ENCODE assay signal across 14 mouse cellular contexts in the genomic region with DNA sequence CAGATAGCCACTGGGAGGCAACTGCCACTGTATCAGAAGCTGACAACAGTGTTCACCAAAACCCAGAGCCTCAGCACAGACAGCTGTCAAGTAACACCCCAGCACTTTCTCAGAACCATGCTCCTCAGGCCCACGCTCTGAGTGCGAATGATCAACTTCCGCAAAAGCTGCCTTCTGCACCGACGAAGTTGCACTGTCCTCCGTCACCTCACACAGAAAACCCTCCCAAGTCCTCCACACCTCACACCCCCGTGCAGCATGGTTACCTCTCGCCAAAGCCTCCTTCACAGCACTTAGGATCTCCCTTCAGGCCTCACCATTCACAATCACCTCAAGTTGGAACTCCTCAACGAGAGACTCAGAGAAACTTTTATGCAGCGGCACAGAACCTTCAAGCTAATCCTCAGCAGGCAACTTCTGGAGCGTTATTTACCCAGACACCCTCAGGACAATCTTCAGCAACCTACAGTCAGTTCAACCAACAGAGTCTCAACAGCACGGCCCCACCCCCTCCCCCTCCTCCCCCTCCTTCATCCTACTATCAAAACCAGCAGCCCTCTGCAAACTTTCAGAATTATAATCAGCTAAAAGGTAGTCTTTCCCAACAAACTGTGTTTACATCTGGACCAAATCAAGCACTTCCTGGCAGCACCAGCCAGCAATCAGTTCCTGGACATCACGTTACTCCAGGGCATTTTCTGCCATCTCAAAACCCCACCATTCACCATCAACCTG.
DNase-seq lines count a peak whose midpoint lies in the region; ATAC-seq and TF ChIP-seq lines count a peak whose summit lies in the region.
"Had no signal": no experiment of that assay in that cellular context is flagged by ENCODE, and none has a peak within 500 bp of the region (broad histone marks: within the 10 kb centered on the region; RNA-seq: fewer than 3 reads in every experiment).

No protein-coding gene starts in this region.

- no peak for TF ChIP-seq CTCF in heart, postnatal 0 days (IDR thresholded peaks at IDR 0.05; ENCODE audit: low read depth)

- intact Hi-C loops in heart, postnatal 25 days (cut with DNase I) = no loop called here

- peaks cover 77% of the 10 kb centered on the region for H3K36me3 ChIP-seq in heart, postnatal 0 days (replicated peaks; ENCODE audit: control insufficient read depth, insufficient read depth, low read length)
- H3K36me3 ChIP-seq in midbrain, embryonic 14.5 days (ENCODE audit: control insufficient read depth, insufficient read depth, low read length) = peaks cover 78% of the 10 kb centered on the region
- peaks cover 93% of the 10 kb centered on the region for H3K36me3 ChIP-seq in midbrain, embryonic 10.5 days
- H3K36me3 ChIP-seq in embryonic facial prominence, embryonic 12.5 days = peaks cover 66% of the 10 kb centered on the region
- H3K36me3 ChIP-seq in limb, embryonic 13.5 days = peaks cover 74% of the 10 kb centered on the region

- 67% methylated on average over 13 of the region's 13 CpGs for WGBS in heart, postnatal 0 days
- 84% methylated on average over 13 of the region's 13 CpGs for WGBS in midbrain, embryonic 14.5 days
- WGBS in midbrain, embryonic 10.5 days = 81% methylated on average over 13 of the region's 13 CpGs
- 57% methylated on average over 13 of the region's 13 CpGs for WGBS in embryonic facial prominence, embryonic 12.5 days
- 52% methylated on average over 13 of the region's 13 CpGs for WGBS in limb, embryonic 13.5 days

- no peaks in the 10 kb centered on the region for H3K4me1 ChIP-seq in heart, postnatal 0 days (ENCODE audit: control insufficient read depth, insufficient read depth)
- H3K4me1 ChIP-seq in midbrain, embryonic 14.5 days (ENCODE audit: control insufficient read depth, insufficient read depth, low read length) = no peaks in the 10 kb centered on the region
- no peaks in the 10 kb centered on the region; the same call in 1 of the 2 replicates for H3K4me1 ChIP-seq in midbrain, embryonic 10.5 days
- H3K4me1 ChIP-seq in embryonic facial prominence, embryonic 12.5 days = peaks cover 5% of the 10 kb centered on the region; the same call in 1 of the 2 replicates
- H3K4me1 ChIP-seq in limb, embryonic 13.5 days = peaks cover 8% of the 10 kb centered on the region

- DNase-seq in heart, postnatal 0 days (ENCODE audit: low spot score) = no peak
- DNase-seq in heart, postnatal 25 days (ENCODE audit: low spot score) = no peak
- no peak for DNase-seq in midbrain, embryonic 14.5 days
- DNase-seq in midbrain, embryonic 10.5 days (ENCODE audit: low spot score) = no peak
- no peak for DNase-seq in kidney, adult 9 months
- no peak for DNase-seq in urinary bladder, postnatal 10 days (ENCODE audit: low spot score)
- DNase-seq: adrenal gland, postnatal 14 days; cerebellum, adult 11 months; forebrain, postnatal 0 days; kidney, adult 8-10 months; thymus, postnatal 14 days had no signal

- peak overlapping the region; percentile 34 for H3K27ac ChIP-seq in heart, postnatal 0 days (ENCODE audit: low read depth)
- H3K27ac ChIP-seq in midbrain, embryonic 14.5 days (replicated peaks; ENCODE audit: low read depth, low read length) = 0 out of 2 replicates have a peak overlapping the region, but pooled peaks have one; percentile 13
- no peak overlapping the region for H3K27ac ChIP-seq in midbrain, embryonic 10.5 days (replicated peaks)
- H3K27ac ChIP-seq in embryonic facial prominence, embryonic 12.5 days = 0 out of 2 replicates have a peak overlapping the region, but pooled peaks have one; percentile 63
- peak overlapping the region; percentile 22; the same call in 1 of the 2 replicates for H3K27ac ChIP-seq in limb, embryonic 13.5 days
- H3K27ac ChIP-seq: embryonic facial prominence, embryonic 15.5 days had no signal

- 0 out of 2 replicates have a peak, but pooled peaks have one; percentile 27 for ATAC-seq in heart, postnatal 0 days (ENCODE audit: insufficient read depth, low read depth)
- ATAC-seq in midbrain, embryonic 14.5 days (ENCODE audit: low FRiP score, low TSS enrichment) = no peak
- peak; percentile 69 for ATAC-seq in embryonic facial prominence, embryonic 12.5 days (ENCODE audit: insufficient number of reproducible peaks, insufficient read depth, low FRiP score, low TSS enrichment)
- peak; percentile 61; the same call in 1 of the 2 replicates for ATAC-seq in limb, embryonic 13.5 days (ENCODE audit: low FRiP score, low read depth)

- no peaks in the 10 kb centered on the region for H3K27me3 ChIP-seq in heart, postnatal 0 days (ENCODE audit: control insufficient read depth, insufficient read depth, low read length)
- no peaks in the 10 kb centered on the region for H3K27me3 ChIP-seq in midbrain, embryonic 14.5 days (ENCODE audit: control insufficient read depth, insufficient read depth, low read length)
- no peaks in the 10 kb centered on the region for H3K27me3 ChIP-seq in midbrain, embryonic 10.5 days (ENCODE audit: low read depth, poor library complexity, severe bottlenecking)
- H3K27me3 ChIP-seq in embryonic facial prominence, embryonic 12.5 days = no peaks in the 10 kb centered on the region
- H3K27me3 ChIP-seq in limb, embryonic 13.5 days = no peaks in the 10 kb centered on the region
- H3K27me3 ChIP-seq: embryonic facial prominence, embryonic 15.5 days had no signal

- no peak overlapping the region for H3K4me3 ChIP-seq in heart, postnatal 0 days (ENCODE audit: low read depth, low read length)
- no peak overlapping the region for H3K4me3 ChIP-seq in midbrain, embryonic 14.5 days (replicated peaks; ENCODE audit: low read depth, low read length)
- H3K4me3 ChIP-seq in midbrain, embryonic 10.5 days = no peak overlapping the region
- H3K4me3 ChIP-seq in embryonic facial prominence, embryonic 12.5 days = no peak overlapping the region
- H3K4me3 ChIP-seq in limb, embryonic 13.5 days = no peak overlapping the region
- H3K4me3 ChIP-seq: embryonic facial prominence, embryonic 15.5 days had no signal

- no peak overlapping the region for H3K9ac ChIP-seq in heart, postnatal 0 days (replicated peaks; ENCODE audit: low read depth, low read length)
- H3K9ac ChIP-seq in midbrain, embryonic 14.5 days (replicated peaks; ENCODE audit: low read length) = no peak overlapping the region
- no peak overlapping the region for H3K9ac ChIP-seq in embryonic facial prominence, embryonic 12.5 days
- no peak overlapping the region for H3K9ac ChIP-seq in limb, embryonic 13.5 days
- H3K9ac ChIP-seq: embryonic facial prominence, embryonic 15.5 days; forebrain, postnatal 0 days had no signal

- no peak for TF ChIP-seq EP300 in heart, postnatal 0 days (IDR thresholded peaks at IDR 0.05; ENCODE audit: low read depth)

- H3K9me3 ChIP-seq in heart, postnatal 0 days (replicated peaks; ENCODE audit: control insufficient read depth, low read length) = no peaks in the 10 kb centered on the region
- no peaks in the 10 kb centered on the region for H3K9me3 ChIP-seq in midbrain, embryonic 14.5 days (ENCODE audit: control insufficient read depth, low read length)
- H3K9me3 ChIP-seq in midbrain, embryonic 10.5 days (replicated peaks) = no peaks in the 10 kb centered on the region
- H3K9me3 ChIP-seq in embryonic facial prominence, embryonic 12.5 days = no peaks in the 10 kb centered on the region
- H3K9me3 ChIP-seq in limb, embryonic 13.5 days = no peaks in the 10 kb centered on the region
- H3K9me3 ChIP-seq: embryonic facial prominence, embryonic 15.5 days had no signal

- no peak overlapping the region for H3K4me2 ChIP-seq in heart, postnatal 0 days (ENCODE audit: low read depth, low read length)
- no peak overlapping the region for H3K4me2 ChIP-seq in midbrain, embryonic 14.5 days (ENCODE audit: low read length)
- H3K4me2 ChIP-seq in embryonic facial prominence, embryonic 12.5 days (replicated peaks) = no peak overlapping the region
- H3K4me2 ChIP-seq in limb, embryonic 13.5 days (replicated peaks) = no peak overlapping the region
- H3K4me2 ChIP-seq: embryonic facial prominence, embryonic 15.5 days had no signal
